Mouse (Mus musculus) cerebellum, adult (tissue): ENCODE measurements at regions not wholly inside any gene's neighbourhood (a gene's known extent, or its start where the extent isn't known, plus 50 kb on each side); places are given as distances from the start of the nearest gene placed in this dataset.

ENCODE experiments used
- ATAC-seq: cut with Nextera tagmentation; 2 replicates; pipeline ENCODE4 v1.9.2; 2017; ENCODE audit warnings: mild to moderate bottlenecking, moderate library complexity, mixed read lengths; ENCODE audit not compliant: insufficient number of reproducible peaks, low FRiP score, low TSS enrichment

DNA sequence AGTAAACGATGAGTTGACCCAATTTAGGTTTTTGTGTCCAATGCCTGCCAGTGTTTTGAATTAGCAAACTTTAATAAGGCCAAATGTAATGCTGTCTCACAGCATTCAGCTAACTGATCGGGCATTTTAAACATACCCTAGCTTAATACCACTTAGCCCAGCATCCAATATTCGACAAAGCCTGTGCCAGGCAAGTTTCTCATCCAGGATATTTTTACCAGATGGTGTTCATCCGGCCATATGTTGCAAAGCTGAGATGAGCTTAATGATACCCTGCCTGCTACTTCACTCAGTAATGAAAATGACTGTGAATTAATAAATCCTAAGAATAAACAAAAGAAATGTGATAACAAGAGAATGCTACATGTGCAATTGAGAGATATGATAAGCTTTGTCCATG is 116.8 kb downstream of the Tpm3-rs7 start:
- ATAC-seq = peak; percentile 98

- ATAC-seq = no peak
Measured at GRCm38 (mm10) chr14:113442261-113442660, 127.9 kb downstream of the Tpm3-rs7 start.

DNA sequence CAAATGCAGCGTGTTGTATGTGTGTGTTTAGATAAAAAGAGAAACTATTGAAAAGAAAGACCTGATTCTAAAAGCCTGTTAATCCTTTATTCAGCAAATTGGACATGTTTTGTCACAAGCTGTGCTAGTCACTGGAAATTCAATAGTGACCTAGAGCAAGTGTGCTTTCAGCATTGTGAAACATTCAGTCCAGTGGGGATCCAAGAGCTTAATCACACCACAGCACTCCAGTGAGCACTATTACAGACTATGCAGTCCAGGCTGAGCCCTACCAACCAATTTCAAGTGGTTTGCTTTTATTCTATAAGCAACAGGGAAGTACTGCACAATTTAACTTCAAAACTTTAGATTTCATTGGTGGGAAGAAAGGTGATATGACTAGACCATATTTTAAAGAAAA is 140.5 kb downstream of the Tpm3-rs7 start:
- no peak for ATAC-seq

DNA sequence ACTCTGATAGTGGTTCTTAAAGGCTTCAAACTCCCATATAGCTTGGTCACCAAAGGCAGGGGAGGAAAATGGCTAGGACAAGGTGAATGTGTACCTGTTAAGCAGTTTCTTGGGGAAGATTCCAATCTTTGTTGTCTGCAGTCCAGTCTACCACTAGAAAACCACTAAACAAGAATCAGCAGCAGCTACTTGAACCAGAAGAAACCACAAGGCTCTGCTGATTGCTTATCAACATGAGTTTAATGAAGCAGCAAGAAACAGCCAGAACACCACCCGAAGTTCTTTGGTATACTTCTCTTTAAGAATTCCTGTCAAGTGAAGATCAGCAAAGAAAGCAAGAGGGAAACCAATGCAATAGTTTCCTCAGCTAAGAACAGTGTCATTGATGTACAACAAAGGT is 143.1 kb downstream of the Tpm3-rs7 start:
- no peak for ATAC-seq

- ATAC-seq = peak; percentile 56
Measured at GRCm38 (mm10) chr14:113469072-113469471, 154.7 kb downstream of the Tpm3-rs7 start.

- ATAC-seq = peak; percentile 94
Measured at GRCm38 (mm10) chr14:113469978-113470377, 155.6 kb downstream of the Tpm3-rs7 start.

DNA sequence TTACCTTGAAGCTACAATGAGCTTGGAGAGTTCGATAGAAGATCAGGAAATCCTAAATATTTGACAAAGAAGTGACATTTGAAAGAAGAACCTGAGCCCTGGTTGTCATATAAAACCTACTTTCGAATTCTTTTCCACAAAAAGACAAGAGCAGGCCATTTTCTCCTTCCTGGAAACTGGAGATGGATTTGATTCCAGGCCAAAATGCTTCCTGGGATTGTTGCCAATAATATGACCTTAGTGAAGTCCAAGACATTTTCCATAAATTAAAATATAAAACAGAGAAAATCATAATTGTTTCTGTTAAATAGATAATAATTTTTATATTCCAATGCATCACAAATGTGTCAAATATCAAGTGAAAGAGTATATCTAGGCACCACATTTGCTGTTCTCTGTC is 172.2 kb downstream of the Tpm3-rs7 start:
- no peak for ATAC-seq

DNA sequence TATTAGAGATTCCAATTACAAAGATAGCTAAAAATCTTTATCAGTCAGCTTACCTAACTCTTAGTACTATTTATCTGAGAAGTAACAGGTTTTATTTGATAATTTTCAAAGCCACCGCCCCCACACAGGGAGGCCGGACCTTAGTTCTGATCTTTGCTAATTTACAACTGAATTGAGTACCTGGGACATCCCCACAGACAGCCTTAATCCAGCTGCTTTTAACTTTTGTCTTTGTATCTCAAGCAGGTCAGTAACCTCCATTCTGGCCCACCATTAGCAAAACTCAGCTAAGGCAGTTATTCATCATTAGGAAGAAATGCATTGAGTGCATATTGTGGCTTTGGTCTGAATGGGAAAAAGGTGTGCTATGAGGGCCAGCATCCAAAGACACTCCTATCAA is 189.4 kb downstream of the Tpm3-rs7 start:
- ATAC-seq = no peak
